ENCODE assay signal across 8 mouse cellular contexts in the genomic region with DNA sequence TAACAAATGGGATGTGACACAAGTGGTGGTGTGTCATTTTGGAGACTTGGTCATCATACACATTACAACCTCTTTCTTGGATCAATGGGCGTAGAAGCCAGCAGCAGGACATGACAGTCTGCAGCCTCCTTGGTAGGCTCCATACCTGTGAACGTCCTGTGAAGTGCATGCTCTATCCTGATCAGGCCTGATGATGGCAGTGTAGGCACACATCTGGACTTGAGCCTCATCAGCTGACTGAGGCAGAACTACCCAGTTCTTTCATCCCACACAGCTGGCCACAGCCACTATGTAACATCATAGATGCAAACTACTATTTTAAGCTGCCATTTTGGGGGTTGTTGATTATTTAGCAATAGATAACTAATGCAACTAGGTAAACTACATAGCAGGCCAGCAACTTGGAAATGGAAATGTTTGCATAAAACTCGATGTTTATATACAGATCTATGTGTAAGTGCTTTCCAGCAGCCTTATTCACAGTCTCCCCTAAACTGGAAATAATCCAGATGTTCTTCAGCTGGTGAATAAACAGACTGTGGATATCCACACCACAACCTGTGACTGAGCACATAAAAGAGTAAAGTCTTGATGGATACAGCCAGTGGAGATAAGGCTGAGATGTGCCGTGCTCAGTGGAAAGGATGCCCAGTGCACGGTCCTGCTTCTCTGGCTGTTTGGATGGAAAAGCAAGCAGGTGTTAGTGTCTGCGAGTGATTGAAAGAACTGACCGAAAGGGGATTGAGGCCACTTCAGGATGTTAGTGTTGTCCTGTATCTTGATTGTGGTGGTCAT. TPM values are rescaled to one million over a fixed set of nuclear protein-coding genes. Genes with fewer than 3 reads are reported as not detected.
DNase-seq lines count a peak whose midpoint lies in the region; ATAC-seq and TF ChIP-seq lines count a peak whose summit lies in the region.

No protein-coding gene starts in this region.

- no peak overlapping the region for H3K27ac ChIP-seq in cerebellum, adult 2 months (ENCODE audit: insufficient read depth, low read length)
- no peak overlapping the region for H3K27ac ChIP-seq in testis, adult 2 months (ENCODE audit: control insufficient read depth, insufficient read depth, low read depth, low read length)
- no peak overlapping the region for H3K27ac ChIP-seq in intestine, postnatal 0 days (ENCODE audit: low read depth, low read length)

- no peaks in the 10 kb centered on the region for H3K4me1 ChIP-seq in cerebellum, adult 2 months (ENCODE audit: control insufficient read depth, insufficient read depth, low read length)
- no peaks in the 10 kb centered on the region for H3K4me1 ChIP-seq in testis, adult 2 months (ENCODE audit: control insufficient read depth, insufficient read depth, low read length)
- no peaks in the 10 kb centered on the region for H3K4me1 ChIP-seq in intestine, postnatal 0 days (replicated peaks; ENCODE audit: control insufficient read depth, insufficient read depth, low read length)
- H3K4me1 ChIP-seq in lung, adult 2 months (ENCODE audit: control insufficient read depth, insufficient read depth, low read length), result no peaks in the 10 kb centered on the region

- ATAC-seq in intestine, postnatal 0 days, result peak; percentile 51; the same call in 1 of the 2 replicates

- 83% methylated on average over 7 of the region's 7 CpGs for WGBS in cerebellum, adult 2 months
- 70% methylated on average over 7 of the region's 7 CpGs for whole genome bisulfite sequencing in intestine, postnatal 0 days
- WGBS in lung, adult 2 months, result 74% methylated on average over 7 of the region's 7 CpGs

- H3K9ac ChIP-seq in intestine, postnatal 0 days (ENCODE audit: low read depth, low read length), result no peak overlapping the region

- H3K4me3 ChIP-seq in cerebellum, adult 2 months (replicated peaks; ENCODE audit: insufficient read depth, low read depth, low read length), result no peak overlapping the region
- H3K4me3 ChIP-seq in testis, adult 2 months (ENCODE audit: control insufficient read depth, low read depth, low read length), result no peak overlapping the region
- H3K4me3 ChIP-seq in intestine, postnatal 0 days (ENCODE audit: low read depth, low read length), result no peak overlapping the region
- no peak overlapping the region for H3K4me3 ChIP-seq in lung, adult 2 months (replicated peaks; ENCODE audit: extremely low read depth, low read depth, low read length)

- H3K4me2 ChIP-seq in intestine, postnatal 0 days (replicated peaks; ENCODE audit: low read depth), result no peak overlapping the region

- H3K9me3 ChIP-seq in intestine, postnatal 0 days (ENCODE audit: control insufficient read depth), result no peaks in the 10 kb centered on the region

- peaks cover 4% of the 10 kb centered on the region for H3K36me3 ChIP-seq in testis, adult 2 months (ENCODE audit: control insufficient read depth, insufficient read depth, low read length)
- peaks cover 16% of the 10 kb centered on the region; the same call in 1 of the 2 replicates for H3K36me3 ChIP-seq in intestine, postnatal 0 days (ENCODE audit: control insufficient read depth, insufficient read depth)

- no peaks in the 10 kb centered on the region for H3K27me3 ChIP-seq in cerebellum, adult 2 months (ENCODE audit: control insufficient read depth, insufficient read depth, low read length)
- no peaks in the 10 kb centered on the region for H3K27me3 ChIP-seq in testis, adult 2 months (ENCODE audit: control insufficient read depth, insufficient read depth, low read length)
- H3K27me3 ChIP-seq in intestine, postnatal 0 days (replicated peaks; ENCODE audit: control insufficient read depth, insufficient read depth, low read length), result no peaks in the 10 kb centered on the region

- TF ChIP-seq POLR2A in cerebellum, adult 2 months (IDR thresholded peaks at IDR 0.05; ENCODE audit: borderline replicate concordance, insufficient read depth, low read length), result no peak
- TF ChIP-seq POLR2A in testis, adult 2 months (IDR thresholded peaks at IDR 0.05; ENCODE audit: control insufficient read depth, low read depth, low read length), result no peak
- no peak for TF ChIP-seq POLR2A in lung, adult 2 months (IDR thresholded peaks at IDR 0.05; ENCODE audit: borderline replicate concordance, extremely low read depth, low read depth, low read length)

- DNase-seq in cerebellum, adult 2 months, result peak in 1 of 2 experiments; percentile 32
- no peak for DNase-seq in cerebellum, adult 11 months
- no peak for DNase-seq in testis, postnatal 14 days (ENCODE audit: low spot score)
- DNase-seq in gastrocnemius, adult 8-10 months (ENCODE audit: low spot score in 2 of 2), result peak; percentile 38 to 48
- DNase-seq in lung, adult 2 months, result peak; percentile 36
- DNase-seq in spleen, adult 12 weeks (ENCODE audit: low spot score), result no peak

- peak; percentile 40; the same call in 1 of the 2 replicates for TF ChIP-seq CTCF in cerebellum, adult 2 months (IDR thresholded peaks at IDR 0.05; ENCODE audit: borderline replicate concordance, insufficient read depth, low read depth, low read length)
- TF ChIP-seq CTCF in testis, adult 2 months (IDR thresholded peaks at IDR 0.05; ENCODE audit: control insufficient read depth, insufficient read depth, insufficient replicate concordance, low read depth, low read length), result peak; percentile 60; the same call in 1 of the 2 replicates
- peak; percentile 90 for TF ChIP-seq CTCF in intestine, postnatal 0 days (IDR thresholded peaks at IDR 0.05; ENCODE audit: low read depth)
- TF ChIP-seq CTCF in lung, adult 2 months (IDR thresholded peaks at IDR 0.05; ENCODE audit: insufficient read depth, low read length), result peak; percentile 87

RNA-seq across cellular contexts. Expression of gene Ttll5, which starts 23.9 kb away (rescaled TPM):
- 88.4 and 93.0 TPM in 2 replicates for polyA plus RNA-seq in cerebellum, adult 2 months (2012; rRNA removed)
- polyA plus RNA-seq in testis, adult 2 months (2012; rRNA removed), result 230 and 238 TPM in 2 replicates
- total RNA-seq in gastrocnemius, adult 8-10 months (2022), result 1 to 10 TPM; 4.6 to 6.3 (median 5.7) TPM
- 3.3 and 3.6 TPM in 2 replicates for polyA plus RNA-seq in intestine, postnatal 0 days (2015; fragmentation: Nextera tagmentation; extraction: Ambion mirVana)
- polyA plus RNA-seq in lung, adult 2 months (2012; rRNA removed), result 11.1 and 11.7 TPM in 2 replicates

RNA-seq across cellular contexts. Expression of gene Erg28, which starts 24.0 kb away (rescaled TPM):
- 100 and 107 TPM in 2 replicates for polyA plus RNA-seq in cerebellum, adult 2 months (2012; rRNA removed)
- polyA plus RNA-seq in testis, adult 2 months (2012; rRNA removed), result 17.3 and 21.0 TPM in 2 replicates
- total RNA-seq in gastrocnemius, adult 8-10 months (2022), result 1 to 10 TPM; 1.5 to 4.5 (median 3.4) TPM
- polyA plus RNA-seq in intestine, postnatal 0 days (2015; fragmentation: Nextera tagmentation; extraction: Ambion mirVana), result 114 and 116 TPM in 2 replicates
- 26.5 and 35.6 TPM in 2 replicates for polyA plus RNA-seq in lung, adult 2 months (2012; rRNA removed)

Comparison
In these comparisons a context has a peak if more than half of its experiments do, and no peak if none do; other contexts are left out.
1. DNase-seq: peak in gastrocnemius, adult 8-10 months (2 of 2) and lung, adult 2 months (single experiment); none in cerebellum, adult 11 months (single experiment), testis, postnatal 14 days (single experiment) and spleen, adult 12 weeks (single experiment).
2. CTCF ChIP-seq: peak in every context shown above with its lines; median percentile 90 in intestine, postnatal 0 days; 87 in lung, adult 2 months; 60 in testis, adult 2 months; 40 in cerebellum, adult 2 months.